Mouse (Mus musculus) MEL (cell line): ENCODE data around the gene Nt5dc2. TPM values are rescaled to one million over a fixed set of nuclear protein-coding genes. Genes with fewer than 3 reads are reported as not detected.

Experiments used
- DNase-seq: peaks from one replicate; pipeline ENCODE4 v3.0.0; 2011; ENCODE audit warnings: low read depth, low spot score
- H3K27ac ChIP-seq: 2 replicates; pipeline ENCODE4 v1.5.1; 2012; ENCODE audit warnings: low read depth, mild to moderate bottlenecking, control low read depth, low read length, moderate library complexity; ENCODE audit not compliant: control insufficient read depth
- H3K27me3 ChIP-seq, 2 experiments: fragments of 150-350 bp in 1 of 2; sonication (generic) in 1 of 2; 2 replicates each; pipeline ENCODE4 v1.6.1; 2012; ENCODE audit warnings: low read length in 2 of 2, mild to moderate bottlenecking in 2 of 2, improper control_type of control experiment in 1 of 2, moderate library complexity in 1 of 2; ENCODE audit not compliant: insufficient read depth in 2 of 2, control insufficient read depth in 1 of 2
- H3K36me3 ChIP-seq, 2 experiments: 2 replicates each; pipeline ENCODE4 v1.6.1; 2012 to 2014; ENCODE audit warnings: low read length in 2 of 2, improper control_type of control experiment in 1 of 2, inconsistent platforms in 1 of 2, mild to moderate bottlenecking in 1 of 2; ENCODE audit not compliant: insufficient read depth in 2 of 2, control insufficient read depth in 1 of 2
- H3K4me1 ChIP-seq, 2 experiments: fragments of 150-350 bp in 1 of 2; sonication (generic) in 1 of 2; 2 replicates each; pipeline ENCODE4 v1.6.1; 2012; ENCODE audit warnings: low read length in 2 of 2, improper control_type of control experiment in 1 of 2, mild to moderate bottlenecking in 1 of 2; ENCODE audit not compliant: insufficient read depth in 2 of 2, control insufficient read depth in 1 of 2
- H3K4me3 ChIP-seq, 2 experiments: fragments of 150-350 bp in 1 of 2; sonication (generic) in 1 of 2; 2 replicates each; pipeline ENCODE4 v1.5.1; 2012; ENCODE audit warnings: low read depth in 2 of 2, low read length in 2 of 2, mild to moderate bottlenecking in 2 of 2, moderate library complexity in 2 of 2, control low read depth in 1 of 2, improper control_type of control experiment in 1 of 2; ENCODE audit not compliant: control insufficient read depth in 1 of 2, insufficient read depth in 1 of 2
- H3K79me2 ChIP-seq: 2 replicates; pipeline ENCODE4 v1.6.1; 2012; ENCODE audit warnings: mild to moderate bottlenecking, low read length, moderate library complexity; ENCODE audit not compliant: control insufficient read depth, poor library complexity, insufficient read depth
- H3K9ac ChIP-seq: 2 replicates; pipeline ENCODE4 v1.6.1; 2012; ENCODE audit warnings: low read depth, mild to moderate bottlenecking, control low read depth, low read length, moderate library complexity; ENCODE audit not compliant: control insufficient read depth, poor library complexity, severe bottlenecking
- H3K9me3 ChIP-seq: fragments of 150-350 bp; sonication (generic); replicated peaks from 2 replicates; pipeline ENCODE4 v1.6.1; 2012; ENCODE audit warnings: mild to moderate bottlenecking, low read length, improper control_type of control experiment, moderate library complexity; ENCODE audit not compliant: insufficient read depth
- CHD1 ChIP-seq: IDR thresholded peaks from 2 replicates; pipeline ENCODE4 v1.6.1; 2012; ENCODE audit warnings: low read depth, mild to moderate bottlenecking, inconsistent platforms, low read length, improper control_type of control experiment
- E2F4 ChIP-seq: IDR thresholded peaks from 2 replicates; pipeline ENCODE4 v1.6.1; 2011; ENCODE audit warnings: low read depth, low read length, improper control_type of control experiment, borderline replicate concordance
- ELF1 ChIP-seq: IDR thresholded peaks from 2 replicates; pipeline ENCODE4 v1.6.1; 2014; ENCODE audit warnings: low read depth, mild to moderate bottlenecking, inconsistent platforms, low read length, improper control_type of control experiment, moderate library complexity
- EP300 ChIP-seq, 2 experiments: IDR thresholded peaks; 2 replicates each; pipeline ENCODE4 v1.6.1; 2011; ENCODE audit warnings: improper control_type of control experiment in 2 of 2, low read length in 2 of 2, low read depth in 1 of 2, mild to moderate bottlenecking in 1 of 2
- ETS1 ChIP-seq: IDR thresholded peaks from 2 replicates; pipeline ENCODE4 v1.6.1; 2012; ENCODE audit warnings: low read depth, mild to moderate bottlenecking, inconsistent platforms, low read length, improper control_type of control experiment, moderate library complexity
- GATA1 ChIP-seq: IDR thresholded peaks from 2 replicates; pipeline ENCODE4 v1.6.1; 2011; ENCODE audit warnings: low read depth, low read length, improper control_type of control experiment
- JUND ChIP-seq: IDR thresholded peaks from 2 replicates; pipeline ENCODE4 v1.6.1; 2011; ENCODE audit warnings: low read depth, mild to moderate bottlenecking, improper control_type of control experiment, low read length
- KAT2A ChIP-seq: conservative IDR thresholded peaks from 2 replicates; pipeline ENCODE4 v1.6.1; 2012; ENCODE audit warnings: low read depth, low read length, improper control_type of control experiment, inconsistent platforms
- MAFK ChIP-seq: IDR thresholded peaks from 2 replicates; pipeline ENCODE4 v1.6.1; 2011; ENCODE audit warnings: low read depth, mild to moderate bottlenecking, low read length, improper control_type of control experiment, borderline replicate concordance
- MXI1 ChIP-seq: IDR thresholded peaks from 2 replicates; pipeline ENCODE4 v1.6.1; 2011; ENCODE audit warnings: mild to moderate bottlenecking, low read depth, low read length, improper control_type of control experiment
- MYC ChIP-seq: IDR thresholded peaks from 2 replicates; pipeline ENCODE4 v1.6.1; 2011; ENCODE audit warnings: low read depth, mild to moderate bottlenecking, low read length, improper control_type of control experiment, moderate library complexity
- RAD21 ChIP-seq: IDR thresholded peaks from 2 replicates; pipeline ENCODE4 v1.6.1; 2011; ENCODE audit warnings: mild to moderate bottlenecking, low read depth, low read length, improper control_type of control experiment
- RCOR1 ChIP-seq: IDR thresholded peaks from 2 replicates; pipeline ENCODE4 v1.6.1; 2012; ENCODE audit warnings: low read depth, mild to moderate bottlenecking, inconsistent platforms, low read length, improper control_type of control experiment
- SIN3A ChIP-seq: IDR thresholded peaks from 2 replicates; pipeline ENCODE4 v1.6.1; 2012; ENCODE audit warnings: low read length, improper control_type of control experiment, inconsistent platforms
- SMC3 ChIP-seq: IDR thresholded peaks from 2 replicates; pipeline ENCODE4 v1.6.1; 2011; ENCODE audit warnings: low read depth, low read length, improper control_type of control experiment
- TAL1 ChIP-seq: IDR thresholded peaks from 2 replicates; pipeline ENCODE4 v1.6.1; 2012; ENCODE audit warnings: mild to moderate bottlenecking, inconsistent platforms, low read length, moderate library complexity, mixed read lengths
- TCF12 ChIP-seq: IDR thresholded peaks from 2 replicates; pipeline ENCODE4 v1.6.1; 2014; ENCODE audit warnings: low read depth, mild to moderate bottlenecking, inconsistent platforms, low read length, improper control_type of control experiment, moderate library complexity
- UBTF ChIP-seq: IDR thresholded peaks from 2 replicates; pipeline ENCODE4 v1.6.1; 2012; ENCODE audit warnings: low read depth, mild to moderate bottlenecking, inconsistent platforms, low read length, improper control_type of control experiment, moderate library complexity, borderline replicate concordance; ENCODE audit not compliant: insufficient read depth
- USF2 ChIP-seq, 2 experiments: IDR thresholded peaks; 2 replicates each; pipeline ENCODE4 v1.6.1; 2011 to 2012; ENCODE audit warnings: improper control_type of control experiment in 2 of 2, low read length in 2 of 2, borderline replicate concordance in 1 of 2, inconsistent platforms in 1 of 2, low read depth in 1 of 2, mild to moderate bottlenecking in 1 of 2; ENCODE audit not compliant: insufficient read depth in 1 of 2
- ZKSCAN1 ChIP-seq: IDR thresholded peaks from 2 replicates; pipeline ENCODE4 v1.6.1; 2012; ENCODE audit warnings: low read depth, mild to moderate bottlenecking, inconsistent platforms, low read length, improper control_type of control experiment, moderate library complexity
- ZMIZ1 ChIP-seq: IDR thresholded peaks from 2 replicates; pipeline ENCODE4 v1.6.1; 2012; ENCODE audit warnings: low read depth, mild to moderate bottlenecking, inconsistent platforms, low read length, improper control_type of control experiment, moderate library complexity
- ZNF384 ChIP-seq: IDR thresholded peaks from 2 replicates; pipeline ENCODE4 v1.6.1; 2012; ENCODE audit warnings: low read depth, mild to moderate bottlenecking, inconsistent platforms, low read length, improper control_type of control experiment
- polyA plus RNA-seq, 2 experiments: library from polyadenylated mRNA; stranded (reverse) in 1 of 2; unstranded in 1 of 2; fragments of >175 nt in 1 of 2; fragments of >200 nt in 1 of 2; gene quantifications; 2 replicates each; pipeline versions ENCODE4 v1.2.1 to v1.2.4; 2012; ENCODE audit warnings: low replicate concordance in 2 of 2, low read depth in 1 of 2; ENCODE audit not compliant: insufficient read length in 2 of 2, insufficient read depth in 1 of 2, missing spikeins in 1 of 2
- total RNA-seq: library from RNA; depleted of rRNA; stranded (reverse); fragments of 300-350 nt; gene quantifications from 2 replicates; pipeline ENCODE4 v1.2.3, GENCODE M21; 2012

The Nt5dc2 gene
- total and polyA plus RNA-seq, 3 experiments: 168 to 349 (median 291) TPM

GRCm38 (mm10) chr14:31105156-31105555, 25.7 kb upstream of the Nt5dc2 start:
- Histone ChIP-seq H3K4me3 (no peak overlapping the region), H3K27me3 (no peaks in the 10 kb centered on the region), H3K9me3 (no peaks in the 10 kb centered on the region), H3K27ac (no peak overlapping the region), H3K36me3 (peaks cover 2 to 25% of the 10 kb centered on the region in 2 experiments), H3K79me2 (no peaks in the 10 kb centered on the region), H3K4me1 (peaks cover 0 to 1% of the 10 kb centered on the region in 2 experiments; a peak in 2 of 4 replicates), H3K9ac (no peak overlapping the region)
- TF ChIP-seq SMC3: no peak
- no peak for TF ChIP-seq KAT2A
- no peak for TF ChIP-seq CHD1
- TF ChIP-seq RAD21: no peak
- no peak for TF ChIP-seq TAL1
- no peak for TF ChIP-seq TCF12
- TF ChIP-seq ZKSCAN1: no peak
- TF ChIP-seq JUND: no peak
- no peak for TF ChIP-seq E2F4
- TF ChIP-seq UBTF: no peak
- no peak for TF ChIP-seq MYC
- TF ChIP-seq ZNF384: no peak
- no peak for TF ChIP-seq ZMIZ1
- TF ChIP-seq SIN3A: no peak
- no peak for TF ChIP-seq EP300 (IDR thresholded peaks at IDR 0.05; ENCODE audit: low read depth in 1 of 2, low read length in 2 of 2)
- no peak for TF ChIP-seq GATA1
- no peak for DNase-seq

DNA sequence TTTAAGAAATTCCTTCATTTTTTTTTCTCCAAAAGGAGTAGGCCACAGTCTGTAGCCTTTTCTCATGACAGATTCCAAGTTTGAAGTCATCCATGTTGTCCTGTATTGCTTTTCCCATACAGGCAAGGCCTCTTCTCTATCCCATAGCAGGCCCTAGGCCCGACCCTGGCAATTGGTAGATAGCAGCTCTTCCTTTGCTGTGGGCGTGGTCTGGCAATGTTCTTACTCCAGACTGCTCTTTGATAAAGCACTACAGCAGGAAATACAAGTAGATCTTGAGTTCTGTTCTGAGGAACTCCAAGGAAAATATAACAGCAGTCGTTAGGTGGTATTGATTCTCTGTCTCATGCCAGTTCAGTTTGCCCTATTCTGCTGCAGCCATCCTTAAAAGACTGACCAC, 20.2 kb upstream of the Nt5dc2 start:
- no peaks in the 10 kb centered on the region for H3K9me3 ChIP-seq
- TF ChIP-seq USF2 (IDR thresholded peaks at IDR 0.05; ENCODE audit: borderline replicate concordance in 1 of 2, insufficient read depth in 1 of 2, low read depth in 1 of 2, low read length in 2 of 2) (no peak), GATA1 (peak; percentile 41; the same call in 1 of the 2 replicates), ELF1 (peak; percentile 43; the same call in 1 of the 2 replicates), TAL1 (peak; percentile 38), MXI1 (no peak), EP300 (IDR thresholded peaks at IDR 0.05; ENCODE audit: low read depth in 1 of 2, low read length in 2 of 2) (peak; percentile 41 to 43; a peak in 3 of 4 replicates), MAFK (no peak), SIN3A (0 out of 2 replicates have a peak, but pooled peaks have one; percentile 28), RCOR1 (0 out of 2 replicates have a peak, but pooled peaks have one; percentile 10), E2F4 (no peak), UBTF (no peak), ETS1 (no peak)
- no peak overlapping the region for H3K27ac ChIP-seq
- DNase-seq: peak; percentile 88
- peaks cover 20 to 24% of the 10 kb centered on the region in 2 experiments for H3K36me3 ChIP-seq
- H3K79me2 ChIP-seq: no peaks in the 10 kb centered on the region
- H3K27me3 ChIP-seq: no peaks in the 10 kb centered on the region
- H3K4me3 ChIP-seq: no peak overlapping the region
- H3K9ac ChIP-seq: no peak overlapping the region
- H3K4me1 ChIP-seq: peaks cover 14 to 16% of the 10 kb centered on the region in 2 experiments
